Mouse (Mus musculus) liver, embryonic 14.5 days (tissue): ENCODE results near the gene Armc7. TPM values are rescaled to one million over a fixed set of nuclear protein-coding genes. Genes with fewer than 3 reads are reported as not detected.

ENCODE experiments used
- ATAC-seq: fragments of 200-750 bp; cut with Nextera tagmentation; 2 replicates; pipeline ENCODE4 v1.8.0; 2017; ENCODE audit warnings: moderate number of reproducible peaks, mild to moderate bottlenecking, moderate library complexity; ENCODE audit not compliant: insufficient read depth
- DNase-seq, 3 experiments: peaks; one replicate each; pipeline ENCODE4 v3.0.0-alpha.2; 2012 to 2013; ENCODE audit warnings: low read depth in 3 of 3, low spot score in 3 of 3
- H3K27ac ChIP-seq: fragments of 300-500 bp; sonication (generic); 2 replicates; pipeline ENCODE4 v1.5.1; 2014; ENCODE audit warnings: moderate library complexity, mild to moderate bottlenecking, control low read depth, inconsistent platforms
- H3K27me3 ChIP-seq: fragments of 300-500 bp; sonication (generic); 2 replicates; pipeline ENCODE4 v1.6.1; 2014; ENCODE audit warnings: mild to moderate bottlenecking, low read length, moderate library complexity; ENCODE audit not compliant: control insufficient read depth, insufficient read depth
- H3K36me3 ChIP-seq: fragments of 300-500 bp; sonication (generic); replicated peaks from 2 replicates; pipeline ENCODE4 v1.6.1; 2014; ENCODE audit warnings: low read depth; ENCODE audit not compliant: control insufficient read depth, insufficient read depth
- H3K4me1 ChIP-seq, 2 experiments: fragments of 200-500 bp in 1 of 2; fragments of 300-500 bp in 1 of 2; sonication (generic) in 1 of 2; replicated peaks; 2 replicates each; pipeline ENCODE4 v1.6.1; 2012 to 2014; ENCODE audit warnings: antibody characterized with exemption in 1 of 2, inconsistent platforms in 1 of 2, low read length in 1 of 2; ENCODE audit not compliant: control insufficient read depth in 2 of 2, insufficient read depth in 2 of 2
- H3K4me2 ChIP-seq: fragments of 300-500 bp; sonication (generic); 2 replicates; pipeline ENCODE4 v1.6.1; 2014; ENCODE audit warnings: low read depth, mild to moderate bottlenecking, control low read depth, moderate library complexity
- H3K4me3 ChIP-seq, 2 experiments: fragments of 200-500 bp in 1 of 2; fragments of 300-500 bp in 1 of 2; sonication (generic) in 1 of 2; 2 replicates each; pipeline ENCODE4 v1.5.1; 2012 to 2014; ENCODE audit warnings: low read depth in 2 of 2, low read length in 2 of 2, mild to moderate bottlenecking in 2 of 2, control low read depth in 1 of 2, inconsistent platforms in 1 of 2, moderate library complexity in 1 of 2; ENCODE audit not compliant: insufficient read depth in 1 of 2
- H3K9ac ChIP-seq: fragments of 300-500 bp; sonication (generic); replicated peaks from 2 replicates; pipeline ENCODE4 v1.6.1; 2014; ENCODE audit warnings: mild to moderate bottlenecking, control low read depth, moderate library complexity
- H3K9me3 ChIP-seq: fragments of 300-500 bp; sonication (generic); 2 replicates; pipeline ENCODE4 v1.6.1; 2016; ENCODE audit warnings: low read length, mixed read lengths; ENCODE audit not compliant: control insufficient read depth
- CTCF ChIP-seq: IDR thresholded peaks from 2 replicates; pipeline ENCODE4 v1.5.1; 2016; ENCODE audit warnings: antibody characterized with exemption, low read depth, control low read depth
- EP300 ChIP-seq: IDR thresholded peaks from 2 replicates; pipeline ENCODE4 v1.6.1; 2016; ENCODE audit warnings: antibody characterized with exemption, low read depth
- WGBS: fragments of 180-500 bp; shearing (Covaris S2); extraction: QIAGEN DNeasy Blood & Tissue Kit; methylation state at CpG from one replicate; pipeline ENCODE4 v1.1.7; 2014; ENCODE audit not compliant: insufficient replicate concordance; 5-methylcytosine and 5-hydroxymethylcytosine counted together
- polyA plus RNA-seq, 2 experiments: library from polyadenylated mRNA; depleted of rRNA in 1 of 2; stranded (reverse) in 1 of 2; unstranded in 1 of 2; fragments of >200 nt; fragmentation: Nextera tagmentation in 1 of 2; extraction: Ambion mirVana in 1 of 2; gene quantifications; 2 replicates each; pipeline versions ENCODE4 v1.2.1 to v1.2.3; 2012 to 2014

Gene Armc7
- polyA plus RNA-seq, 2 experiments = 2.1 to 2.2 TPM

GRCm38 (mm10) chr11:115478296-115478938 is 3.0 kb downstream of the Armc7 start:
- Histone ChIP-seq H3K4me1 (peaks cover 12 to 18% of the 10 kb centered on the region in 2 experiments), H3K9me3 (no peaks in the 10 kb centered on the region), H3K4me3 (no peak overlapping the region), H3K9ac (no peak overlapping the region), H3K36me3 (no peaks in the 10 kb centered on the region), H3K27me3 (no peaks in the 10 kb centered on the region), H3K27ac (no peak overlapping the region), H3K4me2 (no peak overlapping the region)
- ATAC-seq (no peak), DNase-seq (no peak)
- 65% methylated on average over 9 of the region's 9 CpGs for WGBS
- TF ChIP-seq CTCF (no peak), EP300 (no peak)

- ATAC-seq = no peak
- no peaks in the 10 kb centered on the region for H3K27me3 ChIP-seq
- H3K4me3 ChIP-seq = no peak overlapping the region
- TF ChIP-seq CTCF (no peak), EP300 (no peak)
- H3K4me2 ChIP-seq = no peak overlapping the region
- H3K36me3 ChIP-seq = no peaks in the 10 kb centered on the region
- no peaks in the 10 kb centered on the region for H3K9me3 ChIP-seq
- WGBS = 66% methylated on average over 6 of the region's 6 CpGs
- no peak overlapping the region for H3K9ac ChIP-seq
- DNase-seq = no peak
- no peaks in the 10 kb centered on the region; a peak in 2 of 4 replicates for H3K4me1 ChIP-seq
- H3K27ac ChIP-seq = no peak overlapping the region
Observed at GRCm38 (mm10) chr11:115481553-115482259, 6.2 kb downstream of the Armc7 start.

- no peak overlapping the region for H3K9ac ChIP-seq
- WGBS = 66% methylated on average over 11 of the region's 11 CpGs
- ATAC-seq (no peak), DNase-seq (no peak)
- no peaks in the 10 kb centered on the region for H3K9me3 ChIP-seq
- no peaks in the 10 kb centered on the region for H3K4me1 ChIP-seq
- H3K27ac ChIP-seq = no peak overlapping the region
- TF ChIP-seq EP300 (no peak), CTCF (no peak)
- H3K4me2 ChIP-seq = no peak overlapping the region
- H3K27me3 ChIP-seq = no peaks in the 10 kb centered on the region
- no peaks in the 10 kb centered on the region for H3K36me3 ChIP-seq
- H3K4me3 ChIP-seq = no peak overlapping the region
Observed at GRCm38 (mm10) chr11:115483278-115483677, 7.8 kb downstream of the Armc7 start.

GRCm38 (mm10) chr11:115483726-115484125 is 8.3 kb downstream of the Armc7 start:
- peak; percentile 36; the same call in 1 of the 2 replicates for ATAC-seq
- TF ChIP-seq EP300 (no peak), CTCF (peak; percentile 96)
- 18% methylated on average over 6 of the region's 6 CpGs for WGBS
- H3K36me3 ChIP-seq = no peaks in the 10 kb centered on the region
- H3K4me2 ChIP-seq = no peak overlapping the region
- no peak overlapping the region for H3K27ac ChIP-seq
- no peaks in the 10 kb centered on the region for H3K27me3 ChIP-seq
- DNase-seq = peak; percentile 56 to 70 (median 69)
- no peaks in the 10 kb centered on the region for H3K4me1 ChIP-seq
- no peaks in the 10 kb centered on the region for H3K9me3 ChIP-seq
- no peak overlapping the region for H3K4me3 ChIP-seq
- H3K9ac ChIP-seq = no peak overlapping the region

- H3K27ac ChIP-seq = no peak overlapping the region
- H3K4me1 ChIP-seq = no peaks in the 10 kb centered on the region
- TF ChIP-seq CTCF (no peak), EP300 (no peak)
- WGBS = 75% methylated on average over 12 of the region's 12 CpGs
- H3K27me3 ChIP-seq = no peaks in the 10 kb centered on the region
- H3K4me3 ChIP-seq = no peak overlapping the region
- no peak overlapping the region for H3K9ac ChIP-seq
- H3K9me3 ChIP-seq = no peaks in the 10 kb centered on the region
- no peaks in the 10 kb centered on the region for H3K36me3 ChIP-seq
- ATAC-seq = no peak
- DNase-seq = no peak
- H3K4me2 ChIP-seq = no peak overlapping the region
Observed at GRCm38 (mm10) chr11:115485155-115485554, 9.7 kb downstream of the Armc7 start.
